Mouse (Mus musculus) cortical plate, adult 2 months (tissue): Measurements from ENCODE around the gene Nap1l5. TPM values are rescaled to one million over a fixed set of nuclear protein-coding genes. Genes with fewer than 3 reads are reported as not detected.

Experiments
- H3K27ac ChIP-seq: fragments of 200-500 bp; 2 replicates; pipeline ENCODE4 v1.5.1; 2012; ENCODE audit warnings: low read length, control low read depth, inconsistent platforms; ENCODE audit not compliant: insufficient read depth
- H3K4me1 ChIP-seq: fragments of 200-500 bp; 2 replicates; pipeline ENCODE4 v1.6.1; 2011; ENCODE audit warnings: low read length; ENCODE audit not compliant: control insufficient read depth, insufficient read depth
- H3K4me3 ChIP-seq: fragments of 200-500 bp; 2 replicates; pipeline ENCODE4 v1.5.1; 2011; ENCODE audit warnings: mild to moderate bottlenecking, low read length, control low read depth; ENCODE audit not compliant: insufficient read depth
- CTCF ChIP-seq: fragments of 200-500 bp; IDR thresholded peaks from 2 replicates; pipeline ENCODE4 v1.5.1; 2011; ENCODE audit warnings: mild to moderate bottlenecking, control low read depth, low read length; ENCODE audit not compliant: insufficient read depth; ENCODE audit errors: extremely low read depth
- POLR2A ChIP-seq: fragments of 200-500 bp; IDR thresholded peaks from 2 replicates; pipeline ENCODE4 v1.6.1; 2011; ENCODE audit warnings: mild to moderate bottlenecking, low read length, control low read depth; ENCODE audit not compliant: insufficient read depth; ENCODE audit errors: extremely low read depth
- polyA plus RNA-seq: library from polyadenylated mRNA; depleted of rRNA; stranded (reverse); fragments of >200 nt; gene quantifications from 2 replicates; pipeline ENCODE4 v1.2.3, GENCODE M21; 2012

The Nap1l5 gene
- polyA plus RNA-seq, 1 experiment = 332 TPM

GRCm38 (mm10) chr6:58933189-58933913 lies 26.5 kb upstream of the Nap1l5 start:
- no peak for TF ChIP-seq CTCF
- no peak for TF ChIP-seq POLR2A
- no peak overlapping the region for H3K4me3 ChIP-seq
- H3K4me1 ChIP-seq = peaks cover 15% of the 10 kb centered on the region
- H3K27ac ChIP-seq = no peak overlapping the region

GRCm38 (mm10) chr6:58932515-58933188 lies 25.8 kb upstream of the Nap1l5 start:
- peak overlapping the region; percentile 72; the same call in 1 of the 2 replicates for H3K27ac ChIP-seq
- H3K4me3 ChIP-seq = no peak overlapping the region
- peaks cover 15% of the 10 kb centered on the region for H3K4me1 ChIP-seq
- TF ChIP-seq POLR2A (no peak), CTCF (no peak)

- no peak overlapping the region for H3K27ac ChIP-seq
- peaks cover 16% of the 10 kb centered on the region for H3K4me1 ChIP-seq
- H3K4me3 ChIP-seq = no peak overlapping the region
- TF ChIP-seq CTCF (no peak), POLR2A (no peak)
Measured at GRCm38 (mm10) chr6:58931149-58931548, 24.3 kb upstream of the Nap1l5 start.

- H3K27ac ChIP-seq = no peak overlapping the region
Measured at GRCm38 (mm10) chr6:58929911-58930431, 23.1 kb upstream of the Nap1l5 start.

GRCm38 (mm10) chr6:58927881-58928280 lies 21.0 kb upstream of the Nap1l5 start:
- H3K4me3 ChIP-seq = no peak overlapping the region
- TF ChIP-seq POLR2A (no peak), CTCF (no peak)
- no peak overlapping the region for H3K27ac ChIP-seq
- peaks cover 13% of the 10 kb centered on the region for H3K4me1 ChIP-seq

More at GRCm38 (mm10) chr6:58929911-58930431, 23.1 kb upstream of the Nap1l5 start:
- TF ChIP-seq CTCF = no peak
- no peak for TF ChIP-seq POLR2A
- Histone ChIP-seq H3K4me1 (peaks cover 16% of the 10 kb centered on the region), H3K4me3 (no peak overlapping the region)

- TF ChIP-seq CTCF = no peak
- no peak for TF ChIP-seq POLR2A
- no peak overlapping the region for H3K4me3 ChIP-seq
- no peak overlapping the region for H3K27ac ChIP-seq
- H3K4me1 ChIP-seq = peaks cover 3% of the 10 kb centered on the region; the same call in 1 of the 2 replicates
Measured at GRCm38 (mm10) chr6:58922511-58922910, 15.6 kb upstream of the Nap1l5 start.

GRCm38 (mm10) chr6:58921623-58922022 lies 14.7 kb upstream of the Nap1l5 start:
- no peak overlapping the region for H3K27ac ChIP-seq
- H3K4me3 ChIP-seq = no peak overlapping the region
- H3K4me1 ChIP-seq = peaks cover 1% of the 10 kb centered on the region; the same call in 1 of the 2 replicates
- TF ChIP-seq CTCF = 0 out of 2 replicates have a peak, but pooled peaks have one; percentile 6
- TF ChIP-seq POLR2A = no peak

- Histone ChIP-seq H3K4me3 (no peak overlapping the region), H3K27ac (no peak overlapping the region), H3K4me1 (peaks cover 1% of the 10 kb centered on the region; the same call in 1 of the 2 replicates)
- TF ChIP-seq POLR2A = no peak
- no peak for TF ChIP-seq CTCF
Measured at GRCm38 (mm10) chr6:58920735-58921134, 13.9 kb upstream of the Nap1l5 start.

- peaks cover 3% of the 10 kb centered on the region; the same call in 1 of the 2 replicates for H3K4me1 ChIP-seq
- H3K27ac ChIP-seq = no peak overlapping the region
- no peak for TF ChIP-seq POLR2A
- TF ChIP-seq CTCF = no peak
- H3K4me3 ChIP-seq = no peak overlapping the region
Measured at GRCm38 (mm10) chr6:58916498-58916897, 9.6 kb upstream of the Nap1l5 start.

GRCm38 (mm10) chr6:58913971-58914370 lies 7.1 kb upstream of the Nap1l5 start:
- Histone ChIP-seq H3K4me3 (no peak overlapping the region), H3K27ac (no peak overlapping the region), H3K4me1 (0 out of 2 replicates have a peak, but pooled peaks cover 1% of the 10 kb centered on the region)
- no peak for TF ChIP-seq CTCF
- no peak for TF ChIP-seq POLR2A

- 0 out of 2 replicates have a peak, but pooled peaks cover 1% of the 10 kb centered on the region for H3K4me1 ChIP-seq
- no peak overlapping the region for H3K27ac ChIP-seq
- no peak for TF ChIP-seq POLR2A
- TF ChIP-seq CTCF = no peak
- no peak overlapping the region for H3K4me3 ChIP-seq
Measured at GRCm38 (mm10) chr6:58913551-58913950, 6.7 kb upstream of the Nap1l5 start.
